12 mouse cellular contexts compared by ENCODE assay signal in genomic region chr11:96404016-96404604, GRCm38 (mm10). TPM values are rescaled to one million over a fixed set of nuclear protein-coding genes. Genes with fewer than 3 reads are reported as not detected.
DNase-seq lines count a peak whose midpoint lies in the region; ATAC-seq and TF ChIP-seq lines count a peak whose summit lies in the region.
"Had no signal": no experiment of that assay in that cellular context is flagged by ENCODE, and none has a peak within 500 bp of the region (broad histone marks: within the 10 kb centered on the region; RNA-seq: fewer than 3 reads in every experiment).

No protein-coding gene starts in this region.

- peak; percentile 68 for DNase-seq in midbrain, embryonic 11.5 days (ENCODE audit: low spot score, missing footprints)
- no peak for DNase-seq in midbrain, postnatal 0 days (ENCODE audit: low spot score)
- peak; percentile 4 to 18 for DNase-seq in heart, postnatal 14 days
- peak; percentile 29 for DNase-seq in urinary bladder, postnatal 25 days (ENCODE audit: low spot score)
- no peak for DNase-seq in frontal cortex, postnatal 36 days (ENCODE audit: low spot score in 2 of 2)
- no peak for DNase-seq in left cerebral cortex, postnatal 36 days (ENCODE audit: low spot score in 2 of 2)
- DNase-seq: cerebellum, adult 2 months; gastrocnemius, postnatal 14 days; right cerebral cortex, adult 18-20 months had no signal

- no peak for ATAC-seq in hindbrain, embryonic 15.5 days (ENCODE audit: low FRiP score, low read depth)
- no peak for ATAC-seq in hindbrain, embryonic 12.5 days (ENCODE audit: low FRiP score)
- ATAC-seq in midbrain, embryonic 11.5 days (ENCODE audit: low FRiP score): no peak
- no peak for ATAC-seq in midbrain, postnatal 0 days (ENCODE audit: low FRiP score)

- H3K27ac ChIP-seq in hindbrain, embryonic 15.5 days (replicated peaks): 0 out of 2 replicates have a peak overlapping the region, but pooled peaks have one; percentile 23
- H3K27ac ChIP-seq in hindbrain, embryonic 12.5 days: no peak overlapping the region
- no peak overlapping the region for H3K27ac ChIP-seq in midbrain, embryonic 11.5 days (ENCODE audit: low read depth, low read length)
- no peak overlapping the region for H3K27ac ChIP-seq in midbrain, postnatal 0 days (ENCODE audit: low read depth, low read length)

- intact Hi-C loops in heart, postnatal 14 days (cut with DNase I): no loop called here
- intact Hi-C loops in left cerebral cortex, postnatal 36 days (cut with DNase I): no loop called here

- no peak overlapping the region for H3K4me3 ChIP-seq in hindbrain, embryonic 15.5 days
- no peak overlapping the region for H3K4me3 ChIP-seq in hindbrain, embryonic 12.5 days
- H3K4me3 ChIP-seq in midbrain, embryonic 11.5 days (ENCODE audit: low read depth, low read length): no peak overlapping the region
- H3K4me3 ChIP-seq in midbrain, postnatal 0 days (ENCODE audit: low read depth, low read length): no peak overlapping the region

- no peaks in the 10 kb centered on the region for H3K36me3 ChIP-seq in hindbrain, embryonic 15.5 days
- H3K36me3 ChIP-seq in hindbrain, embryonic 12.5 days: no peaks in the 10 kb centered on the region
- no peaks in the 10 kb centered on the region for H3K36me3 ChIP-seq in midbrain, embryonic 11.5 days (ENCODE audit: control insufficient read depth, insufficient read depth, low read length)
- H3K36me3 ChIP-seq in midbrain, postnatal 0 days (ENCODE audit: insufficient read depth, low read length): no peaks in the 10 kb centered on the region

- no peak overlapping the region for H3K4me2 ChIP-seq in hindbrain, embryonic 15.5 days
- H3K4me2 ChIP-seq in hindbrain, embryonic 12.5 days (replicated peaks): no peak overlapping the region
- H3K4me2 ChIP-seq in midbrain, embryonic 11.5 days: no peak overlapping the region
- no peak overlapping the region for H3K4me2 ChIP-seq in midbrain, postnatal 0 days (ENCODE audit: low read depth, low read length, poor library complexity, severe bottlenecking)
- H3K4me2 ChIP-seq: liver, embryonic 11.5 days had no signal

- WGBS in hindbrain, embryonic 15.5 days: 61% methylated on average over 10 of the region's 10 CpGs
- WGBS in hindbrain, embryonic 12.5 days: 59% methylated on average over 10 of the region's 10 CpGs
- 73% methylated on average over 10 of the region's 10 CpGs for WGBS in midbrain, embryonic 11.5 days
- 59% methylated on average over 10 of the region's 10 CpGs for WGBS in midbrain, postnatal 0 days

- peaks cover 22% of the 10 kb centered on the region for H3K4me1 ChIP-seq in hindbrain, embryonic 15.5 days (replicated peaks)
- peaks cover 18% of the 10 kb centered on the region for H3K4me1 ChIP-seq in hindbrain, embryonic 12.5 days
- H3K4me1 ChIP-seq in midbrain, embryonic 11.5 days (ENCODE audit: control insufficient read depth, insufficient read depth, low read length): peaks cover 3% of the 10 kb centered on the region; the same call in 1 of the 2 replicates
- no peaks in the 10 kb centered on the region; the same call in 1 of the 2 replicates for H3K4me1 ChIP-seq in midbrain, postnatal 0 days (ENCODE audit: insufficient read depth, low read length)

- H3K9me3 ChIP-seq in hindbrain, embryonic 15.5 days: no peaks in the 10 kb centered on the region
- no peaks in the 10 kb centered on the region for H3K9me3 ChIP-seq in hindbrain, embryonic 12.5 days (replicated peaks)
- H3K9me3 ChIP-seq in midbrain, embryonic 11.5 days (ENCODE audit: control insufficient read depth, low read length): no peaks in the 10 kb centered on the region
- no peaks in the 10 kb centered on the region for H3K9me3 ChIP-seq in midbrain, postnatal 0 days (ENCODE audit: low read length)

- no peaks in the 10 kb centered on the region for H3K27me3 ChIP-seq in hindbrain, embryonic 15.5 days
- H3K27me3 ChIP-seq in hindbrain, embryonic 12.5 days: peaks cover 18% of the 10 kb centered on the region
- H3K27me3 ChIP-seq in midbrain, embryonic 11.5 days (ENCODE audit: control insufficient read depth, insufficient read depth, low read length): peaks cover 17% of the 10 kb centered on the region
- peaks cover 3% of the 10 kb centered on the region; the same call in 1 of the 2 replicates for H3K27me3 ChIP-seq in midbrain, postnatal 0 days (ENCODE audit: insufficient read depth, low read length)

- H3K9ac ChIP-seq in hindbrain, embryonic 15.5 days: no peak overlapping the region
- no peak overlapping the region for H3K9ac ChIP-seq in hindbrain, embryonic 12.5 days
- no peak overlapping the region for H3K9ac ChIP-seq in midbrain, embryonic 11.5 days (ENCODE audit: low read length)
- no peak overlapping the region for H3K9ac ChIP-seq in midbrain, postnatal 0 days (replicated peaks; ENCODE audit: low read length, poor library complexity, severe bottlenecking)

- TF ChIP-seq CTCF in midbrain, postnatal 0 days (IDR thresholded peaks at IDR 0.05): no peak

RNA-seq across cellular contexts. Expression of gene Hoxb1, which starts 38.6 kb away (rescaled TPM):
- polyA plus RNA-seq in hindbrain, embryonic 15.5 days (2015; fragmentation: Nextera tagmentation; extraction: Ambion mirVana): 0.30 and 0.52 TPM in 2 replicates
- polyA plus RNA-seq in hindbrain, embryonic 12.5 days (2016; fragmentation: Nextera tagmentation; extraction: Ambion mirVana): 0.82 and 2.2 TPM in 2 replicates
- not detected in 2 replicates for polyA plus RNA-seq in midbrain, embryonic 11.5 days (2014; fragmentation: Nextera tagmentation; extraction: Ambion mirVana)
- not detected in 2 replicates for total RNA-seq in midbrain, postnatal 0 days (2014; rRNA removed)
- not detected in 2 replicates for polyA plus RNA-seq in midbrain, postnatal 0 days (2015; fragmentation: Nextera tagmentation; extraction: Ambion mirVana)
- not detected for total RNA-seq in heart, postnatal 14 days (2021)
- not detected for total RNA-seq in left cerebral cortex, postnatal 36 days (2021)
- total RNA-seq: gastrocnemius, postnatal 14 days had no signal
- polyA plus RNA-seq: cerebellum, adult 2 months had no signal

RNA-seq across cellular contexts. Expression of gene Hoxb2, which starts 53.8 kb away (rescaled TPM):
- polyA plus RNA-seq in hindbrain, embryonic 15.5 days (2015; fragmentation: Nextera tagmentation; extraction: Ambion mirVana): 26.8 and 32.9 TPM in 2 replicates
- 58.2 and 73.9 TPM in 2 replicates for polyA plus RNA-seq in hindbrain, embryonic 12.5 days (2016; fragmentation: Nextera tagmentation; extraction: Ambion mirVana)
- polyA plus RNA-seq in midbrain, embryonic 11.5 days (2014; fragmentation: Nextera tagmentation; extraction: Ambion mirVana): not detected in 2 replicates
- total RNA-seq in midbrain, postnatal 0 days (2014; rRNA removed): 0.52 and 1.2 TPM in 2 replicates
- polyA plus RNA-seq in midbrain, postnatal 0 days (2015; fragmentation: Nextera tagmentation; extraction: Ambion mirVana): not detected in 2 replicates
- total RNA-seq in heart, postnatal 14 days (2021): 1 to 10 TPM in 1 of 2 experiments, under 1 TPM in 1; 0.78 to 1.3 TPM
- not detected for total RNA-seq in left cerebral cortex, postnatal 36 days (2021)

Comparison
In these comparisons a context has a peak if more than half of its experiments do, and no peak if none do; other contexts are left out.
1. DNase-seq: peak in midbrain, embryonic 11.5 days (single experiment), heart, postnatal 14 days (2 of 2) and urinary bladder, postnatal 25 days (single experiment); none in midbrain, postnatal 0 days (single experiment), frontal cortex, postnatal 36 days (0 of 2) and left cerebral cortex, postnatal 36 days (0 of 2).
2. RNA of gene Hoxb2, which starts 53.8 kb away (polyA plus RNA-seq): 58.2 to 73.9 TPM in hindbrain, embryonic 12.5 days and 26.8 to 32.9 TPM in hindbrain, embryonic 15.5 days; not detected in midbrain, postnatal 0 days and not detected in midbrain, embryonic 11.5 days; every median in the first group is over 10 times any median in the second.